Mouse (Mus musculus): Measurements from ENCODE around the gene Mark4. TPM values are rescaled to one million over a fixed set of nuclear protein-coding genes. Genes with fewer than 3 reads are reported as not detected.

The Mark4 gene
- polyA plus RNA-seq, 1 experiment from 2014 or later, result 5.2 TPM

DNA sequence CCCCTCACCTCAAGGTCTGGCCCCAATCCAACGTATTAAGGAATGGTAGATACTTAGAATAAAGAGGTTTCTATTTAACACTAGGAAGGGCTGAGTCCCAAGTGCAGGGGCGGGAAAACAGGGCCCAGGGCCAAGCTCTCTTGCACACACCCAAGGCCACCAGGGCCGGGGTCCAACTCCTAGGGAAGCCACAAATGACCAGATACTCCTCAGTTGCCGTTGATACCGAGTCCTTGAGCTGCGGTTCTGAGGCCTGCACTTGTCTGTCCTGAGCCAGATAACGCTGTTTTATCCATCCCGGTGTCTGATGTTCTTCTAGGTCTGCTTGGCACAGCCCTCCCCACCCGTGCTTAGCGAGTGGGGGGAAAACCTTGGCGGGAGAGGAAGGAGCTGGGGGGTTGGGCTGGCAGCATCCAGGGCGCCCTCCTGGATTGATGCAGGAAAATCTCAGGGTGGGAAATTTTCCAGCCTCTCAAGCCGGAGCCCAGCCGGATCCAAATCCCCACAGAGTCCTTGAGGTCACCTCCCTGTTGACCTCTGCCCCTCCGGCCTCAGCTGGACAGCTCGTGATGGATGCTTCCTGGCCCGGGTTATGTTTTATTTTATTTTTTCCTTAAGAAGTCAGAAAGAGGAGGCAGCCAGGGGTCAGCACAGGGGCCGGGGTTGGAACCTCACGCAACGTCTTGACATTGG is 37.0 kb upstream of the Mark4 start:
- Histone ChIP-seq H3K27ac (ENCODE audit: low read length) (peak overlapping the region; percentile 59; the same call in 1 of the 2 replicates), H3K4me3 (ENCODE audit: low read length) (no peak overlapping the region), H3K4me2 (ENCODE audit: low read depth, low read length) (no peak overlapping the region), H3K4me1 (replicated peaks; ENCODE audit: control insufficient read depth, insufficient read depth, low read length) (peaks cover 20% of the 10 kb centered on the region), H3K9me3 (ENCODE audit: control insufficient read depth, low read length) (no peaks in the 10 kb centered on the region), H3K9ac (ENCODE audit: low read length) (no peak overlapping the region), H3K27me3 (ENCODE audit: control insufficient read depth, insufficient read depth, low read depth, low read length) (peaks cover 7% of the 10 kb centered on the region), H3K36me3 (ENCODE audit: control insufficient read depth, insufficient read depth, low read length) (no peaks in the 10 kb centered on the region)
- peak; percentile 74 for ATAC-seq (ENCODE audit: low read depth)
- 27% methylated on average over 20 of the region's 20 CpGs for WGBS

DNA sequence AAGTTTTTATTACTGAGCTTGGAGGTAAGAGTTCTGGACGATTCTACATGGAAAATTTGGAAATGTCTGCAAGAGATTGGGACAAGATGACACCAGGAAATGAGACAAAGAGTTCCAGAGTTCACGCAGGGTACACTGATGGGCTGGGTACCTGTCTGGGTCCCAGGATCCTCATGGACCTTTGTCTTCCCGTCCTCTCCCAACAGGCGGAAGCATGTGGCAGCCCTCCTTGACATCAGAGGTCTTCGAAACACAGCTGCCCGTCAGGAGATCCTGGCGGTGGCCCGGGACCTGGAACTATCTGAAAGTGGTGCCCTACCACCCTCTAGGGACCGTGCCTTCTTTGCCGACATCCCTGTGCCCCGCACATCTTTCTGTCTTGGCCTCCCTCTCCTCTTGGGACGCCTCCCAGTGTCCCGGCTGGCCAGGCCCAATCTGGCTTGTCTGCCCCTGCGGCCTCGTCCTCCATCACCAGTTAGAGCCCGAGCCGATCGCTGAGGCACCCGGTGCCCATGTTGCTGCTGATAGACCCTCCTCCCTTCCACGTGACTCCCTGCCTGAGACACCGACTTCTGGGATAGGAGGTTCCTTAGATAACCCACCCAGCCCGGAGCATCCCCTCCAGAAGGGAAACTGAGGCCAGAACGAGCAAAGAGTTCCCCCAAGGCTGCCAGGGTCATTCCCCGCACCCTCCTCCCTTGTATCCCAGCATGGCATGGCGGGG is 36.3 kb upstream of the Mark4 start:
- Histone ChIP-seq H3K4me2 (ENCODE audit: low read depth, low read length) (no peak overlapping the region), H3K27ac (ENCODE audit: low read length) (0 out of 2 replicates have a peak overlapping the region, but pooled peaks have one; percentile 29), H3K4me1 (replicated peaks; ENCODE audit: control insufficient read depth, insufficient read depth, low read length) (peaks cover 20% of the 10 kb centered on the region), H3K9me3 (ENCODE audit: control insufficient read depth, low read length) (no peaks in the 10 kb centered on the region), H3K9ac (ENCODE audit: low read length) (no peak overlapping the region), H3K36me3 (ENCODE audit: control insufficient read depth, insufficient read depth, low read length) (no peaks in the 10 kb centered on the region), H3K27me3 (ENCODE audit: control insufficient read depth, insufficient read depth, low read depth, low read length) (peaks cover 15% of the 10 kb centered on the region), H3K4me3 (ENCODE audit: low read length) (no peak overlapping the region)
- 68% methylated on average over 25 of the region's 25 CpGs for WGBS
- ATAC-seq (ENCODE audit: low read depth), result no peak; the same call in 1 of the 2 replicates

DNA sequence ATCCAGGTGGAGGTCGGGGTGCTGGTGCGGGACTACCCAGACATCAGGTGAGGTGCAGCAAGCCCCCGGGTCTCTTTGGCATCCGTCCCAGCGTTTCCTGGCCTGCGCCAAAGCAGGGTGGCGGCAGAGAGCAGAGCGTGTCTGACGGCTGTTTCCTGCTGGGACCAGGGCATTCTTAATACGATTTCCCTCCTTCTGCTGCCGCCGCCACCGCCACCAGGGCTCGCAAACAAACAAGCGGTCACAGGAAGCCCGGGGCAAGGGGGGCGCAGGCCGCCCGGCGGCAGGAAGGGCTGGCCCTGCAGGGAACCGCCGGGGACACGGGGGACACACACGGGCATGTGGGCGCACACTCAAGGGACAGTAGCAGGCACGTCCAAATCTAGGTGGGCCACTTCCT is 33.1 kb upstream of the Mark4 start:
- peaks cover 20% of the 10 kb centered on the region for H3K4me1 ChIP-seq (replicated peaks; ENCODE audit: control insufficient read depth, insufficient read depth, low read length)
- no peaks in the 10 kb centered on the region for H3K36me3 ChIP-seq (ENCODE audit: control insufficient read depth, insufficient read depth, low read length)
- peak overlapping the region; percentile 48 for H3K27ac ChIP-seq (ENCODE audit: low read length)
- H3K9me3 ChIP-seq (ENCODE audit: control insufficient read depth, low read length), result no peaks in the 10 kb centered on the region
- ATAC-seq (ENCODE audit: low read depth), result peak; percentile 64
- peak overlapping the region; percentile 33 for H3K4me3 ChIP-seq (ENCODE audit: low read length)
- peak overlapping the region; percentile 60 for H3K9ac ChIP-seq (ENCODE audit: low read length)
- H3K4me2 ChIP-seq (ENCODE audit: low read depth, low read length), result peak overlapping the region; percentile 57
- whole genome bisulfite sequencing, result 2% methylated on average over 26 of the region's 26 CpGs
- peaks cover 35% of the 10 kb centered on the region for H3K27me3 ChIP-seq (ENCODE audit: control insufficient read depth, insufficient read depth, low read depth, low read length)

DNA sequence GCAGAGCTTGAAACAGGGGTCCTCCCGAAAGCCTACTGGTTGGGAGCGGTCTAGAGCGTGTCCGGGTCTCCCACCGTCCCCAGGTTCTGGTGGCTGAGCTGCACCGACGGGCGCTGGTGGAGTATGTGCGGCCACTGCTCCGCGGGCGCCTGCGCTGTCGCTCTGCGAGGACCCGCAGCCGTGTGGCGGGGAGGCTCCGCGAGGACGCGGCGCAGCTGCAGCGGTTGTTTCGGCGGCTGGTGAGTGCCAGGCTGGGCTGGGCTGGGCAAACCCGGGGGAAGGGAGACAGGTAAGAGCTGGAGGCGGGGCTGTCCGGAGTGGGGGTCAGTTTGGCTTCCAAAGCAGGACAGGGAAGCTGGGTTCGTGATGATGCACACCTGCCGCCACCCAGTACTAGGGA is 30.9 kb upstream of the Mark4 start:
- H3K36me3 ChIP-seq (ENCODE audit: control insufficient read depth, insufficient read depth, low read length), result no peaks in the 10 kb centered on the region
- H3K4me1 ChIP-seq (replicated peaks; ENCODE audit: control insufficient read depth, insufficient read depth, low read length), result peaks cover 6% of the 10 kb centered on the region
- no peak for ATAC-seq (ENCODE audit: low read depth)
- 14% methylated on average over 31 of the region's 31 CpGs for WGBS
- peaks cover 35% of the 10 kb centered on the region for H3K27me3 ChIP-seq (ENCODE audit: control insufficient read depth, insufficient read depth, low read depth, low read length)
- peak overlapping the region; percentile 3; the same call in 1 of the 2 replicates for H3K4me3 ChIP-seq (ENCODE audit: low read length)
- no peak overlapping the region for H3K9ac ChIP-seq (ENCODE audit: low read length)
- peak overlapping the region; percentile 9; the same call in 1 of the 2 replicates for H3K4me2 ChIP-seq (ENCODE audit: low read depth, low read length)
- H3K27ac ChIP-seq (ENCODE audit: low read length), result no peak overlapping the region
- H3K9me3 ChIP-seq (ENCODE audit: control insufficient read depth, low read length), result no peaks in the 10 kb centered on the region

DNA sequence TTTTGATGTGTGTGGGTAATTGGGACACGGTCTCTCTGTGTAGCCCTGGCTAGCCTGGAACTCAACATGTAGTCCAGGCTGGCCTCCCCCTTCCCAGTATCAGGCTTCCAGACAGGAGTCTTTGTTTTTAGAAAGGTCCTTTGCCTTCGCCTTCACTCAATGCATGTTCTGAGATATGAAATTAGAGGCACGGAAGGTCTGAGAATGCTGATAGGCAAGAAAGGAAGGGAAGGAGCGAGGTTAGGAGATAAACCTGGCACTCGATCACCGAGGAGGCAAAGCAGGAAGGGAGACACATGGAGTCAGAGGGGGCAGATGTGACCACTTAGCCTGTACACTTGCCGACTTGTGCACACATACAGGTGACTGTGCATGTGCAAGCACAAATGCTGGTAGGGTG is 27.9 kb upstream of the Mark4 start:
- Histone ChIP-seq H3K9me3 (ENCODE audit: control insufficient read depth, low read length) (no peaks in the 10 kb centered on the region), H3K4me2 (ENCODE audit: low read depth, low read length) (no peak overlapping the region), H3K9ac (ENCODE audit: low read length) (no peak overlapping the region), H3K27ac (ENCODE audit: low read length) (no peak overlapping the region), H3K36me3 (ENCODE audit: control insufficient read depth, insufficient read depth, low read length) (no peaks in the 10 kb centered on the region), H3K27me3 (ENCODE audit: control insufficient read depth, insufficient read depth, low read depth, low read length) (peaks cover 35% of the 10 kb centered on the region), H3K4me3 (ENCODE audit: low read length) (no peak overlapping the region), H3K4me1 (replicated peaks; ENCODE audit: control insufficient read depth, insufficient read depth, low read length) (peaks cover under 1% of the 10 kb centered on the region)
- 83% methylated on average over 7 of the region's 7 CpGs for WGBS
- no peak for ATAC-seq (ENCODE audit: low read depth)

DNA sequence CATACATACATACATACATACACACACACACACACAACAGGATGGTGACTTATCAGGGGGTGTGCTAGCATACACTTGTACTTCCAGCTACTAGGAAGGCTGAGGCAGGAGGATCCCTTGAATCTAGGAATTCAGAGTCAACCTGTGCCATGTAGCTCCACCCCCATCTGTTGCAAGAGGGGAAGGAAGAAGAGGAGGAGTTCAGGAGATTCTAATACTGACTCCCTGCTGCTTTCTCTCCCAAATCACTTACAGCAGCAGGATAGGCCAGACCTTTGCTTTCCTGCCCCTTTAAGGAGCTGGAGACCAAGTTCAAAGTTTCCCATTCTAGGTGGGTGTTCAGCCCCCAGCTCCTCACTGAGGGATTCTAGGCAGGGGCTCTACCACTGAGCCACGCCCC is 26.9 kb upstream of the Mark4 start:
- no peak overlapping the region for H3K27ac ChIP-seq (ENCODE audit: low read length)
- H3K4me3 ChIP-seq (ENCODE audit: low read length), result no peak overlapping the region
- peaks cover 26% of the 10 kb centered on the region for H3K27me3 ChIP-seq (ENCODE audit: control insufficient read depth, insufficient read depth, low read depth, low read length)
- WGBS, result 80% methylated on average over 1 of the region's 1 CpGs
- no peaks in the 10 kb centered on the region for H3K36me3 ChIP-seq (ENCODE audit: control insufficient read depth, insufficient read depth, low read length)
- H3K4me1 ChIP-seq (replicated peaks; ENCODE audit: control insufficient read depth, insufficient read depth, low read length), result no peaks in the 10 kb centered on the region
- no peaks in the 10 kb centered on the region for H3K9me3 ChIP-seq (ENCODE audit: control insufficient read depth, low read length)
- no peak for ATAC-seq (ENCODE audit: low read depth)
- no peak overlapping the region for H3K9ac ChIP-seq (ENCODE audit: low read length)
- no peak overlapping the region for H3K4me2 ChIP-seq (ENCODE audit: low read depth, low read length)

DNA sequence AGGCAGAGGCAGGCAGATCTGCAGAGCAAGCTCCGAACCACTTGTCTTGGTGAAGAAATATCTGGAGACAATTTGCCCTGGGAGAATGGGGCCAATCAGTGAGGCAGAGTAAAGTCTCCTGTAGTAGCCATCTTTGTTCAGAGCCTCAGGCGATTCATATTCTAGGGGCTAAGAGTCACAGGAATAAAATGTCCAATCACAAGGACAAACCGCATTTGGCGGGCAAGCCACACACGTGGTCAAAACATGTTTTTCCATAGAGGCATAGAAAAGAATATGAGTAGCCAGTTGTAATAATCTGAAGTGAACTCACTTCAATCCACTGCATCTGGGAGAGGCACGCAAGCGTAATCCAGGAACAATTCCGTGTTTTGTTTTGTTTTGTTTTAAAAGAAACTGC is 24.7 kb upstream of the Mark4 start:
- WGBS, result 73% methylated on average over 8 of the region's 8 CpGs
- H3K9ac ChIP-seq (ENCODE audit: low read length), result no peak overlapping the region
- no peaks in the 10 kb centered on the region for H3K9me3 ChIP-seq (ENCODE audit: control insufficient read depth, low read length)
- H3K36me3 ChIP-seq (ENCODE audit: control insufficient read depth, insufficient read depth, low read length), result no peaks in the 10 kb centered on the region
- no peak overlapping the region for H3K4me2 ChIP-seq (ENCODE audit: low read depth, low read length)
- no peak overlapping the region for H3K27ac ChIP-seq (ENCODE audit: low read length)
- no peak overlapping the region for H3K4me3 ChIP-seq (ENCODE audit: low read length)
- no peaks in the 10 kb centered on the region for H3K4me1 ChIP-seq (replicated peaks; ENCODE audit: control insufficient read depth, insufficient read depth, low read length)
- ATAC-seq (ENCODE audit: low read depth), result no peak
- H3K27me3 ChIP-seq (ENCODE audit: control insufficient read depth, insufficient read depth, low read depth, low read length), result peaks cover 4% of the 10 kb centered on the region; the same call in 1 of the 2 replicates

DNA sequence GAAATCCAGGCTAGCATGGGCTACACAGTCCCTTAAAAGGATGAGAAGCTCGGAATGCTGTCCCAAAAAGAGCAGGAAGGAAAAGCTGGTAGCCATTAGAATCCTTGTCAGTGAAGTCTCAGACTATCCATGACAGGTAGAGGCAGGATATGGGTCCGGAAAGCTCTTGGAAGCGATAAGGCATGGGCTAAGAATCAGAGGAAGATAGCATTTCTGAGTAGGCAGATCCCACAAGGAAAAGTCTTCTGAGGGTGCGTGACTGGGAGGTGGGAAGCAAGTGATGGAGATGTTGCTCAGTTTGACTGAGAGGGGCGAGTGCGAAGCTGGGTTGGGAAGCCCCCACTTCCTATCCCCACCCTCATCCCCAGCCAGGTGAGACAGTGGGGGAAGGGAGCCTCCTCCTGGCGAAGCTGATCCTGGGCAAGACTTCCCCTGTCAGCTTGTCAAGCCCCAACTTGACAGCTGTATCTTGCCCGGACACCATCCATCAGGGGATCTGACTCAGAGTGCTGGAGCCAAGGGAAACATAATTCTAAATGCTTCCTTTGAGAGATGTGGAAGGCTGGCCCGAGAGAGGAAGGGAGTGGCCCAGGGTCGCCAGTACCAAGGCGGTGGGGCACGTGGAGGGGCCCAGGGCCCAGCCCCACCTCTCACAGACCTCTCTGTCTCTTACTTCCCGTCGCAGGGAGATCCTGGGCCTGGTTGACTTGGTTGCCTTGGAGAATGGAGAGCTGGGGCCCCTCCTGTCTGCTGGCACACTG is 19.2 kb upstream of the Mark4 start:
- no peak overlapping the region for H3K4me3 ChIP-seq (ENCODE audit: low read length)
- peaks cover 12% of the 10 kb centered on the region; the same call in 1 of the 2 replicates for H3K4me1 ChIP-seq (replicated peaks; ENCODE audit: control insufficient read depth, insufficient read depth, low read length)
- H3K9me3 ChIP-seq (ENCODE audit: control insufficient read depth, low read length), result no peaks in the 10 kb centered on the region
- no peaks in the 10 kb centered on the region for H3K36me3 ChIP-seq (ENCODE audit: control insufficient read depth, insufficient read depth, low read length)
- no peak overlapping the region for H3K4me2 ChIP-seq (ENCODE audit: low read depth, low read length)
- no peak for ATAC-seq (ENCODE audit: low read depth)
- peak overlapping the region; percentile 12; the same call in 1 of the 2 replicates for H3K27ac ChIP-seq (ENCODE audit: low read length)
- H3K27me3 ChIP-seq (ENCODE audit: control insufficient read depth, insufficient read depth, low read depth, low read length), result peaks cover 13% of the 10 kb centered on the region
- 16% methylated on average over 14 of the region's 14 CpGs for WGBS
- H3K9ac ChIP-seq (ENCODE audit: low read length), result no peak overlapping the region

DNA sequence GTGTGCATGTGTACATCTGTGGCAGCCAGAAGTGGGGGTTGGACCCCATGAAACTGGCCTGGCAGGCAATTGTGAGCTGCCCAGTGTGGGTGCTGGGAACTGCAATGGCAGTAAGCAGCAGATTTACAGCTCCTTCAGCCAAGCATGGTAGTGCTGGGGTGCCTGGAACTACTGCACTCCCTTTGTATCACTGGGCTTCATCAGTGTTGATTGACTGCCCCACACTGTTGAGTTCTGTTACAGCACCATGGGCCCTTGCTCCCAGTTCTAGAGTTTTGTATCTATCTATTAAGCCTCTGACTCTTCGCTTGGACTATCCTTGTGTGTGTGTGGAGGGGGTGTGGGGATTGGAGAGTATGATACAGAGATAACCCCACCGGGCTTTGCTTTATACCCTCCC is 18.5 kb upstream of the Mark4 start:
- Histone ChIP-seq H3K4me1 (replicated peaks; ENCODE audit: control insufficient read depth, insufficient read depth, low read length) (peaks cover 12% of the 10 kb centered on the region; the same call in 1 of the 2 replicates), H3K27me3 (ENCODE audit: control insufficient read depth, insufficient read depth, low read depth, low read length) (peaks cover 20% of the 10 kb centered on the region), H3K27ac (ENCODE audit: low read length) (no peak overlapping the region), H3K4me3 (ENCODE audit: low read length) (no peak overlapping the region), H3K9ac (ENCODE audit: low read length) (no peak overlapping the region), H3K9me3 (ENCODE audit: control insufficient read depth, low read length) (no peaks in the 10 kb centered on the region), H3K36me3 (ENCODE audit: control insufficient read depth, insufficient read depth, low read length) (no peaks in the 10 kb centered on the region), H3K4me2 (ENCODE audit: low read depth, low read length) (no peak overlapping the region)
- 54% methylated on average over 2 of the region's 2 CpGs for WGBS
- no peak for ATAC-seq (ENCODE audit: low read depth)

Data from lung, embryonic 16.5 days (tissue).